Mouse (Mus musculus): ENCODE results near the gene Samd4b.

GRCm38 (mm10) chr7:28482854-28483253 lies 115.1 kb downstream of the Samd4b start:
- TF ChIP-seq CTCF (IDR thresholded peaks at IDR 0.05; ENCODE audit: borderline replicate concordance, insufficient read depth, low read depth, low read length) (no peak), POLR2A (IDR thresholded peaks at IDR 0.05; ENCODE audit: borderline replicate concordance, insufficient read depth, low read length) (no peak)
